Mouse (Mus musculus) liver, embryonic 14.5 days (tissue): ENCODE measurements at regions not wholly inside any gene's neighbourhood (a gene's known extent, or its start where the extent isn't known, plus 50 kb on each side); places are given as distances from the start of the nearest gene placed in this dataset.

Experiments used
- ATAC-seq: fragments of 200-750 bp; cut with Nextera tagmentation; 2 replicates; pipeline ENCODE4 v1.8.0; 2017; ENCODE audit warnings: moderate number of reproducible peaks, mild to moderate bottlenecking, moderate library complexity; ENCODE audit not compliant: insufficient read depth
- DNase-seq, 3 experiments: peaks; one replicate each; pipeline ENCODE4 v3.0.0-alpha.2; 2012 to 2013; ENCODE audit warnings: low read depth in 3 of 3, low spot score in 3 of 3
- H3K27ac ChIP-seq: fragments of 300-500 bp; sonication (generic); 2 replicates; pipeline ENCODE4 v1.5.1; 2014; ENCODE audit warnings: moderate library complexity, mild to moderate bottlenecking, control low read depth, inconsistent platforms
- H3K27me3 ChIP-seq: fragments of 300-500 bp; sonication (generic); 2 replicates; pipeline ENCODE4 v1.6.1; 2014; ENCODE audit warnings: mild to moderate bottlenecking, low read length, moderate library complexity; ENCODE audit not compliant: control insufficient read depth, insufficient read depth
- H3K36me3 ChIP-seq: fragments of 300-500 bp; sonication (generic); replicated peaks from 2 replicates; pipeline ENCODE4 v1.6.1; 2014; ENCODE audit warnings: low read depth; ENCODE audit not compliant: control insufficient read depth, insufficient read depth
- H3K4me1 ChIP-seq, 2 experiments: fragments of 200-500 bp in 1 of 2; fragments of 300-500 bp in 1 of 2; sonication (generic) in 1 of 2; replicated peaks; 2 replicates each; pipeline ENCODE4 v1.6.1; 2012 to 2014; ENCODE audit warnings: antibody characterized with exemption in 1 of 2, inconsistent platforms in 1 of 2, low read length in 1 of 2; ENCODE audit not compliant: control insufficient read depth in 2 of 2, insufficient read depth in 2 of 2
- H3K4me2 ChIP-seq: fragments of 300-500 bp; sonication (generic); 2 replicates; pipeline ENCODE4 v1.6.1; 2014; ENCODE audit warnings: low read depth, mild to moderate bottlenecking, control low read depth, moderate library complexity
- H3K4me3 ChIP-seq, 2 experiments: fragments of 200-500 bp in 1 of 2; fragments of 300-500 bp in 1 of 2; sonication (generic) in 1 of 2; 2 replicates each; pipeline ENCODE4 v1.5.1; 2012 to 2014; ENCODE audit warnings: low read depth in 2 of 2, low read length in 2 of 2, mild to moderate bottlenecking in 2 of 2, control low read depth in 1 of 2, inconsistent platforms in 1 of 2, moderate library complexity in 1 of 2; ENCODE audit not compliant: insufficient read depth in 1 of 2
- H3K9ac ChIP-seq: fragments of 300-500 bp; sonication (generic); replicated peaks from 2 replicates; pipeline ENCODE4 v1.6.1; 2014; ENCODE audit warnings: mild to moderate bottlenecking, control low read depth, moderate library complexity
- H3K9me3 ChIP-seq: fragments of 300-500 bp; sonication (generic); 2 replicates; pipeline ENCODE4 v1.6.1; 2016; ENCODE audit warnings: low read length, mixed read lengths; ENCODE audit not compliant: control insufficient read depth
- CTCF ChIP-seq: IDR thresholded peaks from 2 replicates; pipeline ENCODE4 v1.5.1; 2016; ENCODE audit warnings: antibody characterized with exemption, low read depth, control low read depth
- EP300 ChIP-seq: IDR thresholded peaks from 2 replicates; pipeline ENCODE4 v1.6.1; 2016; ENCODE audit warnings: antibody characterized with exemption, low read depth
- WGBS: fragments of 180-500 bp; shearing (Covaris S2); extraction: QIAGEN DNeasy Blood & Tissue Kit; methylation state at CpG from one replicate; pipeline ENCODE4 v1.1.7; 2014; ENCODE audit not compliant: insufficient replicate concordance; 5-methylcytosine and 5-hydroxymethylcytosine counted together

DNA sequence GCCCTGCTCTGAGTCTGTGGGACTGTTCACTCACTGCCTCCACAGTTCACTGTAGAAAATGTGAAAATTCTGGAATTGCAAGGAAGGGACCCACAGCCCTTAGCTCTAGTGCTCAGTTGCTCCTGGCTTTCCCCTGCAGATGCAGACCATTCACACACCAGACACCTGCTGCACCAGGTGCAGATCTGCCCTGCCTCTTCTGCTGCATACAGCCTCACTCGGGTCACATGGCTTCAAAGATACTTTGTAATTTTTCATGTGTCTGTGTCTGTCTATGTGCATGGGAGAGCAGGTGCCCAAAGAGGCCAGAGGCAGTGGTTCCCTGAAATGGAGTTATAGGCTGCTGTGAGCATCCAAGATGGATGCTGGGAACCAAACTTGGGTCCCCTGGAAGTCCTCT lies 70.2 kb upstream of the Sec14l1 start:
- Histone ChIP-seq H3K4me1 (no peaks in the 10 kb centered on the region), H3K27me3 (peaks cover 3% of the 10 kb centered on the region), H3K9ac (no peak overlapping the region), H3K4me3 (no peak overlapping the region), H3K4me2 (no peak overlapping the region), H3K9me3 (no peaks in the 10 kb centered on the region), H3K27ac (no peak overlapping the region), H3K36me3 (no peaks in the 10 kb centered on the region)
- no peak for DNase-seq
- 50% methylated on average over 1 of the region's 1 CpGs for WGBS
- TF ChIP-seq CTCF = no peak
- no peak for TF ChIP-seq EP300
- no peak for ATAC-seq

DNA sequence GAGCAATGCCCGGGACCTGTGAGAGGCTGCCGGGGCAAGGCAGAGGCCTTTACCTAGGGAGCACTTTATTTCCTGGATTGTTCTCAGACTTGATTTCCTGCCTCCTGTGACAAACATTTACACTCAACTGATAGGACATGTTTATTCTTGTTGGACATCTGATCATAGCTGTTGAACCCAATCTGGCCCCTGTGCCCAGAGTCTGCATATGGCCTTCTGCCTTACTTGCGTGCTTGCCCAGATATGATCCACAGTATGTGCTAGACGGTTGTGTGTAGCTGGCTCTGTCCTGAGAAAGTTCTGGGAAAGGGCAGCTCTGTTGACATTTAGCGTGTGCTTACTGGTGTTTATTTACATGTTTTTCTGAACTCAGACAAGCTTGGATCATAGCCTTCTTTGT lies 68.3 kb upstream of the Sec14l1 start:
- Histone ChIP-seq H3K27me3 (peaks cover 3% of the 10 kb centered on the region), H3K9ac (no peak overlapping the region), H3K9me3 (no peaks in the 10 kb centered on the region), H3K36me3 (no peaks in the 10 kb centered on the region), H3K27ac (no peak overlapping the region), H3K4me2 (no peak overlapping the region), H3K4me1 (no peaks in the 10 kb centered on the region), H3K4me3 (no peak overlapping the region)
- no peak for TF ChIP-seq CTCF
- 79% methylated on average over 5 of the region's 5 CpGs for WGBS
- no peak for DNase-seq
- no peak for ATAC-seq

DNA sequence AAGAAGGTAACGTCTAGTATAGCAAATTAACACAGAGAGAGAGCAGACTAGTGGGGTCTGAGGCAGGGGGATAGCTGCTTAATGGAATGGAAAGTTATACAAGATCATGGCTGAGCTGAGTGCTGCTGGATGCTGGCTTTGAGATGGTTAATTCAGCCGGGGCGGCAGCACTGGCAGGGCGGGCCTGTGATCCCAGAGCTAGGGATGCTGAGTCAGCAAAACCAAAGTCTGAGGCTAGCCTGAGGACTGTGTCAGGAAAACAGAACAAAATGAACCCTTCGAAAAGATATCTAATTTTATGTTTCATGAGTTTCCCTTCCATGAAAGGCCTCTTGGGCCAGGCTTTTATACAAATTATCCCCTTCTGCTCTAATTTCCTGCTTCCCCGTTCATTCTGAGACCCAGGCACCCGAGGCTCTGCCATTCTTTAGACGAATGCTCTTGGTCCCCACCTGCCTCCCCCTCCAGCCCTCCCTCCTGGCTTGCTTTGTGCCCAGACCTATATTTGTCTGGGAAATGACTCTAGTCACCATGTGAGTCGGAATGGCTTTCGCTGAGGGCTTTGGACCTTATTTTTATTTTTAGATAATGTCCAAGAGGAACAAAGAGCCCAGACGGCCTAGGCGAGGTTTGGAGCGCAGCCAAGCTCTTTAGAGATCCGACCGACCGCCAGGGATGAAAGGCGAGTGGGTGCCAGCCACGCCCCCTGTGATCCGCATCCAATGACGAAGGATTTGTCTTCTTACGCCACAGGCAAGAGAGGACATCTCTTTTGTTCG lies 67.6 kb upstream of the Sec14l1 start:
- no peak overlapping the region for H3K4me2 ChIP-seq
- no peaks in the 10 kb centered on the region for H3K4me1 ChIP-seq
- WGBS = 41% methylated on average over 22 of the region's 22 CpGs
- no peaks in the 10 kb centered on the region for H3K36me3 ChIP-seq
- DNase-seq (no peak), ATAC-seq (no peak)
- TF ChIP-seq EP300 (no peak), CTCF (no peak)
- H3K27ac ChIP-seq = no peak overlapping the region
- no peaks in the 10 kb centered on the region for H3K9me3 ChIP-seq
- H3K4me3 ChIP-seq = no peak overlapping the region
- H3K9ac ChIP-seq = no peak overlapping the region
- peaks cover 3% of the 10 kb centered on the region for H3K27me3 ChIP-seq

DNA sequence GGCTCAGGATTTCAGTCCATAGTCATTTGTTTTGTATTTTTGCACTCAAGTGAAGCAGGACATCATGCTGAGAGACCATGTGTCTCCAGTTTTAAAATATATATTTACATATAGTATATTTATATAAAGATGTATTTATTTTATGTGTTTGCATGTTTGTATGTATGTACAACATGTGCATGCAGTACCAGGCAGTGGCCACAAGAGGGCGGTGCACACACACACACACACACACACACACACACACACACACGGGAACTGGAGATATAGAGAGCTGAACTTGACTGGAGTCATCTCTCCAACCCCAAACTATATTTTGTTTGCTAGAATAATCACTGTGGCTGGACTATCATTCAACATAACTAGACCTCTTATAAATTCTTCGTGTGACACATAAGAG lies 66.1 kb upstream of the Sec14l1 start:
- H3K9me3 ChIP-seq = no peaks in the 10 kb centered on the region
- TF ChIP-seq EP300 (no peak), CTCF (peak; percentile 72)
- H3K4me3 ChIP-seq = no peak overlapping the region
- H3K9ac ChIP-seq = no peak overlapping the region
- no peaks in the 10 kb centered on the region for H3K36me3 ChIP-seq
- H3K4me1 ChIP-seq = no peaks in the 10 kb centered on the region
- 61% methylated on average over 3 of the region's 3 CpGs for WGBS
- H3K27me3 ChIP-seq = no peaks in the 10 kb centered on the region
- H3K4me2 ChIP-seq = no peak overlapping the region
- no peak for DNase-seq
- H3K27ac ChIP-seq = no peak overlapping the region
- ATAC-seq = no peak

DNA sequence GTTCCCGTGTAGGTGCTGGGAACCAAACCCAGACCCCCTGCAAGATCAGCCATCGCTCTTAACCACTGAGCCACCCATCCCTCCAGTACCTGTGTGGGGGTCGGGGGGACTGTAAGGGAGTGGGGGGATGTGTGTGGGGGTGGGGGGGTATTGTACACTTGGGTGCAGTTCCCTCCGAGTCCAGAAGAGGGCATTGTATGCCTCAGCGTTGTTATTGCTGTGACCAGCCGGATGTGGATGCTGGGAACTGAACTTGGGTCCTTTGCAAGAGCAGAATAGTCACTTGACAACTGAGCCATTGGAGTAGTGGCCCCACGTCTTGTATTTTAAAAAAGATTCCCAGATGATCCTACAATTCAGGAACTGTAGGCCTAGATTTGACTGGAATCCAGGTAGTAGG lies 64.2 kb upstream of the Sec14l1 start:
- ATAC-seq = no peak
- Histone ChIP-seq H3K9me3 (no peaks in the 10 kb centered on the region), H3K36me3 (no peaks in the 10 kb centered on the region), H3K27ac (no peak overlapping the region), H3K27me3 (no peaks in the 10 kb centered on the region), H3K9ac (no peak overlapping the region), H3K4me1 (no peaks in the 10 kb centered on the region), H3K4me2 (no peak overlapping the region), H3K4me3 (no peak overlapping the region)
- no peak for DNase-seq
- WGBS = 80% methylated on average over 7 of the region's 7 CpGs
- TF ChIP-seq CTCF (peak; percentile 17; the same call in 1 of the 2 replicates), EP300 (no peak)
